Mouse (Mus musculus) T-helper 1 cell (primary cell): Measurements from ENCODE around the gene Kif2a.
"Not testable (repeated sequence)": the region's sequence is repeated elsewhere in the genome, so short reads cannot be mapped to it uniquely, and the experiment has no call there.

Experiments used
- in situ Hi-C: fragments of 300-600 bp; cut with MboI, MseI; formaldehyde crosslinking; loops from one replicate; pipeline ENCODE4 v1.15.1; 2025; ENCODE audit warnings: high pct_unique_total_duplicates

Gene Kif2a

GRCm38 (mm10) chr13:107022266-107023171, 593 bp upstream of the Kif2a start:
- in situ Hi-C loops = loop anchor here (10.0 kb wide), 1 partner anchor 1022 kb away; the partner anchor contains the start of gene Smim15

- in situ Hi-C loops = no loop called here
Measured at GRCm38 (mm10) chr13:107019443-107019842, 2.5 kb downstream of the Kif2a start.

GRCm38 (mm10) chr13:107013926-107014325, 8.0 kb downstream of the Kif2a start:
- in situ Hi-C loops = no loop called here

- in situ Hi-C loops = no loop called here
Measured at GRCm38 (mm10) chr13:107011618-107012017, 10.3 kb downstream of the Kif2a start.

GRCm38 (mm10) chr13:107008174-107008573, 13.8 kb downstream of the Kif2a start:
- in situ Hi-C loops = no loop called here

GRCm38 (mm10) chr13:107003211-107003610, 18.7 kb downstream of the Kif2a start:
- in situ Hi-C loops = no loop called here

- in situ Hi-C loops = no loop called here
Measured at GRCm38 (mm10) chr13:106998671-106999070, 23.3 kb downstream of the Kif2a start.

- in situ Hi-C loops = no loop called here
Measured at GRCm38 (mm10) chr13:106998026-106998425, 23.9 kb downstream of the Kif2a start.

GRCm38 (mm10) chr13:106997557-106997956, 24.4 kb downstream of the Kif2a start:
- in situ Hi-C loops = not testable (repeated sequence)

- in situ Hi-C loops = no loop called here
Measured at GRCm38 (mm10) chr13:106996891-106997290, 25.0 kb downstream of the Kif2a start.

GRCm38 (mm10) chr13:106961496-106961895, 60.4 kb downstream of the Kif2a start:
- in situ Hi-C loops = no loop called here

- in situ Hi-C loops = no loop called here
Measured at GRCm38 (mm10) chr13:106960557-106960956, 61.4 kb downstream of the Kif2a start.

- in situ Hi-C loops = no loop called here
Measured at GRCm38 (mm10) chr13:106958286-106958685, 63.6 kb downstream of the Kif2a start.

GRCm38 (mm10) chr13:106957554-106957953, 64.4 kb downstream of the Kif2a start:
- in situ Hi-C loops = no loop called here

- in situ Hi-C loops = no loop called here
Measured at GRCm38 (mm10) chr13:106954880-106955279, 67.0 kb downstream of the Kif2a start.

GRCm38 (mm10) chr13:106947583-106947982, 74.3 kb downstream of the Kif2a start:
- in situ Hi-C loops = loop anchor here (5.0 kb wide), 1 partner anchor 155 kb away; no protein-coding TSS in a partner anchor

- in situ Hi-C loops = loop anchor here (5.0 kb wide), 1 partner anchor 155 kb away; no protein-coding TSS in a partner anchor
Measured at GRCm38 (mm10) chr13:106946594-106947540, 75.1 kb downstream of the Kif2a start, which contains the start of gene Dimt1. Gene Dimt1, plus strand, starts transcription at chr13:106947127.

- in situ Hi-C loops = loop anchor here (5.0 kb wide), 1 partner anchor 157 kb away; no protein-coding TSS in a partner anchor
Measured at GRCm38 (mm10) chr13:106945518-106945917, 76.4 kb downstream of the Kif2a start.

GRCm38 (mm10) chr13:106942721-106943120, 79.2 kb downstream of the Kif2a start:
- in situ Hi-C loops = loop anchor here (5.0 kb wide), 1 partner anchor 1215 kb away; the partner anchor contains the start of genes Ercc8 and Ndufaf2

GRCm38 (mm10) chr13:106941211-106941976, 80.5 kb downstream of the Kif2a start:
- in situ Hi-C loops = loop anchor here (5.0 kb wide), 1 partner anchor 1216 kb away; the partner anchor contains the start of genes Ercc8 and Ndufaf2

GRCm38 (mm10) chr13:106937138-106937472, 84.8 kb downstream of the Kif2a start:
- in situ Hi-C loops = no loop called here
